In genomic region chr10:58255954-58256353, GRCm38 (mm10) we compare ENCODE assay signal across 8 mouse cellular contexts. TPM values are rescaled to one million over a fixed set of nuclear protein-coding genes. Genes with fewer than 3 reads are reported as not detected.
DNase-seq lines count a peak whose midpoint lies in the region; ATAC-seq and TF ChIP-seq lines count a peak whose summit lies in the region.

No protein-coding gene starts in this region.

- H3K4me2 ChIP-seq in lung, embryonic 14.5 days = peak overlapping the region; percentile 60

- H3K4me1 ChIP-seq in hindbrain, embryonic 10.5 days (replicated peaks) = peaks cover 13% of the 10 kb centered on the region
- no peaks in the 10 kb centered on the region for H3K4me1 ChIP-seq in lung, embryonic 14.5 days (ENCODE audit: insufficient read depth)

- H3K9me3 ChIP-seq in hindbrain, embryonic 10.5 days = no peaks in the 10 kb centered on the region
- H3K9me3 ChIP-seq in lung, embryonic 14.5 days (ENCODE audit: low read depth, low read length) = no peaks in the 10 kb centered on the region

- H3K27me3 ChIP-seq in hindbrain, embryonic 10.5 days (ENCODE audit: insufficient read depth, poor library complexity, severe bottlenecking) = no peaks in the 10 kb centered on the region
- H3K27me3 ChIP-seq in lung, embryonic 14.5 days (ENCODE audit: insufficient read depth, low read length) = no peaks in the 10 kb centered on the region

- H3K36me3 ChIP-seq in hindbrain, embryonic 10.5 days = peaks cover 27% of the 10 kb centered on the region
- H3K36me3 ChIP-seq in lung, embryonic 14.5 days (ENCODE audit: insufficient read depth) = peaks cover 18% of the 10 kb centered on the region

- peak overlapping the region; percentile 87 for H3K4me3 ChIP-seq in hindbrain, embryonic 10.5 days
- H3K4me3 ChIP-seq in lung, embryonic 14.5 days (ENCODE audit: low read depth, low read length) = peak overlapping the region; percentile 78

- H3K27ac ChIP-seq in hindbrain, embryonic 10.5 days = peak overlapping the region; percentile 93
- peak overlapping the region; percentile 86; the same call in 1 of the 2 replicates for H3K27ac ChIP-seq in lung, embryonic 14.5 days (ENCODE audit: low read depth)

- no peak for TF ChIP-seq CTCF in lung, embryonic 14.5 days (IDR thresholded peaks at IDR 0.05; ENCODE audit: low read depth)

- ATAC-seq in lung, embryonic 14.5 days (ENCODE audit: insufficient read depth) = no peak

- H3K9ac ChIP-seq in lung, embryonic 14.5 days = peak overlapping the region; percentile 82

- peak; percentile 19 to 20 for DNase-seq in heart, adult 18-20 months
- DNase-seq in heart, postnatal 4 days = no peak
- DNase-seq in NIH3T3 (ENCODE audit: low read depth) = peak; percentile 21
- no peak for DNase-seq in hindbrain, embryonic 10.5 days (ENCODE audit: low spot score)
- DNase-seq in lung, embryonic 14.5 days = peak; percentile 62
- DNase-seq in urinary bladder, postnatal 25 days (ENCODE audit: low spot score) = no peak
- no peak for DNase-seq in ovary, postnatal 10 days (ENCODE audit: low spot score)
- DNase-seq in cerebellum, postnatal 25 days = no peak

- 18% methylated on average over 4 of the region's 4 CpGs for WGBS in hindbrain, embryonic 10.5 days
- 0% methylated on average over 4 of the region's 4 CpGs for WGBS in lung, embryonic 14.5 days

RNA-seq across cellular contexts. Expression of gene Gcc2, which starts 0.7 kb away (rescaled TPM):
- 10 to 100 TPM; 30.4 to 31.0 TPM for total RNA-seq in heart, adult 18-20 months (2021)
- total RNA-seq in heart, postnatal 4 days (2021) = 10 to 100 TPM; 24.6 to 29.2 TPM
- 31.7 and 44.2 TPM in 2 replicates for polyA plus RNA-seq in hindbrain, embryonic 10.5 days (2016; fragmentation: Nextera tagmentation; extraction: Ambion mirVana)
- polyA plus RNA-seq in lung, embryonic 14.5 days (2014; fragmentation: Nextera tagmentation; extraction: Ambion mirVana) = 69.1 and 89.9 TPM in 2 replicates

RNA-seq across cellular contexts. Expression of gene Gm4981, which starts 19.5 kb away (rescaled TPM):
- total RNA-seq in heart, adult 18-20 months (2021) = not detected
- total RNA-seq in heart, postnatal 4 days (2021) = not detected
- polyA plus RNA-seq in hindbrain, embryonic 10.5 days (2016; fragmentation: Nextera tagmentation; extraction: Ambion mirVana) = not detected in 2 replicates
- polyA plus RNA-seq in lung, embryonic 14.5 days (2014; fragmentation: Nextera tagmentation; extraction: Ambion mirVana) = not detected in 2 replicates

RNA-seq across cellular contexts. Expression of gene Duxf3, which starts 23.5 kb away (rescaled TPM):
- total RNA-seq in heart, adult 18-20 months (2021) = not detected
- not detected for total RNA-seq in heart, postnatal 4 days (2021)
- polyA plus RNA-seq in hindbrain, embryonic 10.5 days (2016; fragmentation: Nextera tagmentation; extraction: Ambion mirVana) = not detected in 2 replicates
- polyA plus RNA-seq in lung, embryonic 14.5 days (2014; fragmentation: Nextera tagmentation; extraction: Ambion mirVana) = not detected in 2 replicates

RNA-seq across cellular contexts. Expression of gene AW822073, which starts 31.2 kb away (rescaled TPM):
- not detected for total RNA-seq in heart, adult 18-20 months (2021)
- not detected for total RNA-seq in heart, postnatal 4 days (2021)
- not detected in 2 replicates for polyA plus RNA-seq in hindbrain, embryonic 10.5 days (2016; fragmentation: Nextera tagmentation; extraction: Ambion mirVana)
- not detected in 2 replicates for polyA plus RNA-seq in lung, embryonic 14.5 days (2014; fragmentation: Nextera tagmentation; extraction: Ambion mirVana)

Comparison
In these comparisons a context has a peak if more than half of its experiments do, and no peak if none do; other contexts are left out.
1. DNase-seq: peak in heart, adult 18-20 months (2 of 2), NIH3T3 (single experiment) and lung, embryonic 14.5 days (single experiment); none in heart, postnatal 4 days (single experiment), hindbrain, embryonic 10.5 days (single experiment), urinary bladder, postnatal 25 days (single experiment), ovary, postnatal 10 days (single experiment) and cerebellum, postnatal 25 days (0 of 2).